Mouse (Mus musculus): Measurements from ENCODE around the gene Spryd7. TPM values are rescaled to one million over a fixed set of nuclear protein-coding genes. Genes with fewer than 3 reads are reported as not detected.
"Not testable (repeated sequence)": the region's sequence is repeated elsewhere in the genome, so short reads cannot be mapped to it uniquely, and the experiment has no call there.

Gene Spryd7
- polyA plus RNA-seq, 1 experiment from 2014 or later = 12.7 TPM

DNA sequence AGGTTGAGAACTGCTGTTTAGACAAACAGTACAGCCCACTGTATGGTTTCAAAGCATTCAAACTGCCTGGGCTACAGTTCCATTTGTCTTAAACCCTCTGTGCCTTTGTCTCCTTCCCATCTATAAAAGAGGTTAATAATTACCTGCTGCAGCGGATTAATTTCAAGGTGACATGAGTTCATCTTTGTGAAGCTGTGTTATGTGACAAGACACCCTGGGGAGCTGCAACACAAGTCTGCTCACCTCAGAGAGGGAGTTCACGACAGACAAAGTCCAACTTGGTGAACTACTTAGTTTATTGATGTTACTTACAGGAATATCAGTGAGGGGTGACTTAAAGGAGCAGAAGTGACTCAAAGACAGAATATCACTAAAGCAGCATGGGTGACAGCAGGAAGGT lies 15.4 kb upstream of the Spryd7 start:
- H3K4me1 ChIP-seq = no peaks in the 10 kb centered on the region
- H3K27me3 ChIP-seq (ENCODE audit: low read depth, poor library complexity, severe bottlenecking) = no peaks in the 10 kb centered on the region
- no peaks in the 10 kb centered on the region for H3K36me3 ChIP-seq
- DNase-seq (ENCODE audit: low spot score) = no peak
- WGBS = 85% methylated on average over 2 of the region's 2 CpGs
- H3K4me3 ChIP-seq = no peak overlapping the region
- H3K27ac ChIP-seq = no peak overlapping the region
- H3K9me3 ChIP-seq (replicated peaks) = no peaks in the 10 kb centered on the region

DNA sequence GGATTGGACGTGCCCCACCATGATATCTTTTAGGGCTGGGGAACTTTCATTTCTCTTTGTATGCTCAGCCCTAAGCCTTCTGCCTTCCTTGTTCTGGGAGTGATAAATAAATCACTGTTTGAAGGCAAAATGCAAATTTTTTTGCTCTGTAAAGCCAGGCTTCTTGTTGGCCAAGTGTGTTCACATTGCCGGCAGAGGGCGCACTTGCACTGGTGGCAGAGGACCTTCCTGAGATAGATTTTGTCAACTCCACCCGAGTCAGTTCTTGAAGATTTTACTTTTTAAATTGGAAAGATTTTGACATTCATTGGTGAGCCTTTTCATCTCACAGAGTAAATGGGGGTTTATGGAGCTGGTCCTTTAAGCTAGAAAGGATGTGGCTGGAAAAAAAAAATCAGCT lies 14.7 kb upstream of the Spryd7 start:
- H3K4me1 ChIP-seq = no peaks in the 10 kb centered on the region
- no peak overlapping the region for H3K27ac ChIP-seq
- no peak overlapping the region for H3K4me3 ChIP-seq
- 13% methylated on average over 4 of the region's 4 CpGs for WGBS
- no peaks in the 10 kb centered on the region for H3K36me3 ChIP-seq
- peak; percentile 91 for DNase-seq (ENCODE audit: low spot score)
- no peaks in the 10 kb centered on the region for H3K9me3 ChIP-seq (replicated peaks)
- H3K27me3 ChIP-seq (ENCODE audit: low read depth, poor library complexity, severe bottlenecking) = no peaks in the 10 kb centered on the region

DNA sequence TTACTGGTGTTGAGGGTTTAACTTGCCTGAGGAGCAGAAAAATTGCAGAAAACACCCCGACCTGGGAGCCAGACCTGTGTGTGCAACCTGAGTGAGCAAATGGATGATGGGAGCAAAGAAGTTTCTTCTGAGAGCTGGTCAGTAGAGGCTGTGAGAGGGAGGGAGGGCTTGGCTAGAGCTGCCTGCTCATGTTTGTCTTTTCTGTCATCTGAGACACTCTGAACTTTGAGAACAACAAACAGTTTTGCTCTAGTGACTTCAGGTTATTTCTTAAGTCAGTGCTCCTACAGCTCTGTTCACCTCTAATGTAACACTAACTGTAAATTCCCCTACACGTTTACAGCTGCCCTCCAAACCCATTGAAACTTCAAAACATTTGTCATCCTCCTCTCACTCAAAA lies 12.7 kb upstream of the Spryd7 start:
- 70% methylated on average over 2 of the region's 2 CpGs for WGBS
- Histone ChIP-seq H3K4me1 (no peaks in the 10 kb centered on the region), H3K9me3 (replicated peaks) (no peaks in the 10 kb centered on the region), H3K27me3 (ENCODE audit: low read depth, poor library complexity, severe bottlenecking) (no peaks in the 10 kb centered on the region), H3K27ac (no peak overlapping the region), H3K36me3 (no peaks in the 10 kb centered on the region), H3K4me3 (no peak overlapping the region)
- no peak for DNase-seq (ENCODE audit: low spot score)

DNA sequence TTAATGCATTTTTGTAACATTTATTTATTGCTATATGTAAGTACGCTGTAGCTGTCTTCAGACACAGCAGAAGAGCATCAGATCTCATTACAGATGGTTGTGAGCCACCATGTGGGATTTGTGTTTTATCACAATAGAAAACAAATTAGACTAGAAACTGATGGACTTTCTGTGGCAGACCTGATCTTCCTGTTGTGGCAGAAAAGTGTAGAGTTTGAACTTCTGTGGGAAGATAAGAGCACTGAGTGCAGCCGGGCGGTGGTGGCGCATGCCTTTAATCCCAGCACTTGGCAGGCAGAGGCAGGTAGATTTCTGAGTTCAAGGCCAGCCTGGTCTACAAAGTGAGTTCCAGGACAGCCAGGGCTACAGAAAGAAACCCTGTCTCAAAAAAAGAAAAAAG lies 9.5 kb upstream of the Spryd7 start:
- 88% methylated on average over 4 of the region's 4 CpGs for WGBS
- not testable (repeated sequence) for H3K36me3 ChIP-seq; H3K4me1 ChIP-seq; H3K4me3 ChIP-seq; H3K27me3 ChIP-seq (ENCODE audit: low read depth, poor library complexity, severe bottlenecking); H3K9me3 ChIP-seq (replicated peaks); DNase-seq (ENCODE audit: low spot score); H3K27ac ChIP-seq

DNA sequence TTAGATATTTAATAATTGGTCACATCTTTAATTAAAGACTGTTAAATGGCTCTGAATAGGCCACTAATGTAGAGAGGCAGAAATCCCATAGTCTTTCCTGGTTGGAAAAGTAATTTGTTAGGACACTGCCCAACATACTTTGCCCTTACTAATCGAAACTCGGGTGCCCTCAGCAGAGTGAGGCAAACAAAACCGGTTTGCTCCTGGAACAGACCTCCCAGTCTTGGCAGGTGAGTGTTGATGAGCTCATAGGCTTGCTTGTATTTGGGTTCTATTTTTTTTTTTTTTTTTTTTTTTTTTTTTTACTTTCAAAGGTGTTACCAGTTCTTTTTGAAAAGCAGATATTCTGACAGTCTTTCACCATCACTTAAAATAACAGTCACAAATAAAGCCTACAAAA lies 3.2 kb upstream of the Spryd7 start:
- peaks cover 11% of the 10 kb centered on the region for H3K4me1 ChIP-seq
- WGBS = 72% methylated on average over 3 of the region's 3 CpGs
- H3K4me3 ChIP-seq = no peak overlapping the region
- no peak for DNase-seq (ENCODE audit: low spot score)
- peaks cover 6% of the 10 kb centered on the region for H3K27me3 ChIP-seq (ENCODE audit: low read depth, poor library complexity, severe bottlenecking)
- H3K36me3 ChIP-seq = no peaks in the 10 kb centered on the region
- no peak overlapping the region for H3K27ac ChIP-seq
- H3K9me3 ChIP-seq (replicated peaks) = no peaks in the 10 kb centered on the region

DNA sequence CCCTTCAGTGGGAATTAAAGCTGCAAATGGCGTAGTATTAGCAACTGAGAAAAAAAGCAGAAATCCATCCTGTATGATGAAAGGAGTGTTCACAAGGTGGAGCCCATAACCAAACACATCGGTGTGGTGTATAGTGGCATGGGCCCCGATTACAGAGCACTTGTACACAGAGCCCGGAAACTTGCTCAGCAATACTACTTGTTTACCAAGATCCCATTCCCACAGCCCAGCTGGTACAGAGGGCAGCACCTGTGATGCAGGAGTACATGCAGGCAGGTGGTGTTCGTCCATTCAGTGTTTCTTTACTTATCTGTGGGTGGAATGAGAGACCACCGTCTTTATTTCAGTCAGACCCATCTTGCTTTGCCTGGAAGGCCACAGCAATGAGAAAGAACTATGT lies 2.2 kb upstream of the Spryd7 start:
- H3K4me3 ChIP-seq = no peak overlapping the region
- no peak overlapping the region for H3K27ac ChIP-seq
- no peaks in the 10 kb centered on the region for H3K36me3 ChIP-seq
- H3K4me1 ChIP-seq = peaks cover 11% of the 10 kb centered on the region
- DNase-seq (ENCODE audit: low spot score) = no peak
- 89% methylated on average over 6 of the region's 6 CpGs for WGBS
- no peaks in the 10 kb centered on the region for H3K9me3 ChIP-seq (replicated peaks)
- H3K27me3 ChIP-seq (ENCODE audit: low read depth, poor library complexity, severe bottlenecking) = peaks cover 6% of the 10 kb centered on the region

DNA sequence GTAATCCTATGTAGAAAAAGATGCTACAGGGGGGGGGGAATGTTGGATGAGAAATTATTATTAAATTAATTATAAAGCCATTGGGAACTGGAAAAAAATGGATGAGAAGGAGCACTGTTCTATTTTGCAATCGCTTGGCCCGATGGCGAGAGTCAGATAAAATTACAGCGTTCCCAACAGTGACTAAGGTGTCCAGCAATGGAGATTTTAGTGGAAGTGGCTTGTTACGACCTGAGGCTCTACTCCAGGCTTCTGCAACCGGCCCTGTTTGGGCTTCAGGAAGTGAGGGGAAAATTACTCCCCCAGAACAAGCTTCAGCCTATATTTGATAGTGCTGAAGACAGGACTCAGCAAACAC lies 776 bp downstream of the Spryd7 start:
- peak overlapping the region; percentile 68 for H3K4me3 ChIP-seq
- 14% methylated on average over 6 of the region's 6 CpGs for WGBS
- DNase-seq (ENCODE audit: low spot score) = no peak
- H3K27ac ChIP-seq = peak overlapping the region; percentile 88
- H3K9me3 ChIP-seq (replicated peaks) = no peaks in the 10 kb centered on the region
- peaks cover 11% of the 10 kb centered on the region for H3K4me1 ChIP-seq
- no peaks in the 10 kb centered on the region for H3K36me3 ChIP-seq
- H3K27me3 ChIP-seq (ENCODE audit: low read depth, poor library complexity, severe bottlenecking) = peaks cover 6% of the 10 kb centered on the region

DNA sequence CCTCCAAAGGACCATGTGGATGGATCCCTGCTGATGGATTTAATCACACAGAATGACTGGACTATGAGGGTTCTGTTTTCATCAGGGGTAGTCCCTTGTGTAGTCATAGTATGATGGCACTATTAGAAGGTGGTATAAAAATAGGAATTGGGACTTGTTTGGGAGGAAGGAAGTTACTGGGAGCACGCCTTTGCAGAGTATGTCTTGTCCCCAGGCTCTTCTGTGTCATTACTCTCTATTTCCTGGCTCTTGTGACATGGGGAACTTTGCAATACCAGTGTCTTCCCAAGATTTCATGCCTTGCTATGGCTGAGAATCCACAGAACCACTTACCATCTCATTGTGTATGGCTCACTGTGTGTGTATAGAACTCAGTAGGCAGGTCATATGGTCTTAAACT lies 8.1 kb downstream of the Spryd7 start:
- no peak overlapping the region for H3K27ac ChIP-seq
- WGBS = 90% methylated on average over 1 of the region's 1 CpGs

DNA sequence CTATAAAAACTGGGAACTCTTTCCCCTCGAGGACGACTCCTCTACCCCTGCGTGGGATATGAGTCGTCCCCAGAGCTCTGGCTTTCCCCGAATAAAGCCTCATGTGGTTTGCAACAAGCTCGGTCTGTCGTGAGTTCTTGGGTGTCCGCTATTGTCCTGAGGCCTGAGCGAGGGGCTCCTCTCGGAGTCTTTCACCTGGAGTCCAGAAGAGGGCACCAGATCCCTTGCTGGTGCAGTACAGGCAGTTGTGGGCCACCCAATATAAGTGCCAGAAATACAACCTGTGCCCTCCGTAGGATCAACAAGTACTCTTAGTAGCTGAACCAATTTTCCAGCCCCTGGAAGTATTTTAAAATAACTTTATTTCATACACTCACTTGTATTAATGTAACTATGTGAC lies 18.9 kb downstream of the Spryd7 start:
- H3K4me1 ChIP-seq; H3K9me3 ChIP-seq (replicated peaks); H3K4me3 ChIP-seq; H3K27me3 ChIP-seq (ENCODE audit: low read depth, poor library complexity, severe bottlenecking); H3K27ac ChIP-seq; DNase-seq (ENCODE audit: low spot score): not testable (repeated sequence)
- H3K36me3 ChIP-seq = peaks cover 12% of the 10 kb centered on the region
- 91% methylated on average over 10 of the region's 11 CpGs for WGBS

More for the DNA sequence above, 8.1 kb downstream of the Spryd7 start:
- H3K4me1 ChIP-seq = no peaks in the 10 kb centered on the region
- H3K9me3 ChIP-seq (replicated peaks) = no peaks in the 10 kb centered on the region
- no peak overlapping the region for H3K4me3 ChIP-seq
- no peak for DNase-seq (ENCODE audit: low spot score)
- H3K27me3 ChIP-seq (ENCODE audit: low read depth, poor library complexity, severe bottlenecking) = no peaks in the 10 kb centered on the region
- H3K36me3 ChIP-seq = peaks cover 14% of the 10 kb centered on the region

DNA sequence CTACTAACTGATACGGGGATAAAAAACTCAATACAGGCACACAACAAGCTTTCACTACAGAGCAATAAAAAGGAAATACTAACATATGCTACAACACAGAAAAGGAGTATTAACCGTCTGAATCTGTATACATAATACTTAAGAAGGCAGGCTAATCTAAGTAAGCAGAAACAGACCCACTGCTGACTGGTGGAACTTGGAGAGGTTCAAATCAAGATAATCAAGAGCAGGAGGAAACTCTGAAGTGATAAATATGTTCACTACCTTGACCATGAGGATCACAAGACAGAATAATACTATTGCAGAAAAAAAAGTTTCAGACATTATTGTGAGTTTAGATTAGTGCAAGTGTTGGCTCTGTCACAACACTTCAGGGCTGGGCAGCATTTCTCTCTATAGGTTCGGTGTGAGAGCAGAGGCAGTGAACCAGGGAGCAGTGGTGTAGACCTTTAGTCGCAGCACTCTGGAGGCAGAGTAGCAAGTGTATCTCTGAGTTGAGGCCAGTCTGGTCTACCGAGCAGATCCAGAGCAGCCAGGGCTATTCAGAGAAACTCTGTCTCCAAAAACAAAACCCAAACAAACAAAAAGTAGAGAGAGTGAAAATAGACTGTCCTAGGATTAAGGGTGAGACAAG lies 19.9 kb downstream of the Spryd7 start:
- Histone ChIP-seq H3K4me1 (no peaks in the 10 kb centered on the region), H3K27me3 (ENCODE audit: low read depth, poor library complexity, severe bottlenecking) (no peaks in the 10 kb centered on the region), H3K36me3 (peaks cover 12% of the 10 kb centered on the region), H3K9me3 (replicated peaks) (no peaks in the 10 kb centered on the region), H3K4me3 (no peak overlapping the region), H3K27ac (no peak overlapping the region)
- no peak for DNase-seq (ENCODE audit: low spot score)
- 88% methylated on average over 5 of the region's 5 CpGs for whole genome bisulfite sequencing

DNA sequence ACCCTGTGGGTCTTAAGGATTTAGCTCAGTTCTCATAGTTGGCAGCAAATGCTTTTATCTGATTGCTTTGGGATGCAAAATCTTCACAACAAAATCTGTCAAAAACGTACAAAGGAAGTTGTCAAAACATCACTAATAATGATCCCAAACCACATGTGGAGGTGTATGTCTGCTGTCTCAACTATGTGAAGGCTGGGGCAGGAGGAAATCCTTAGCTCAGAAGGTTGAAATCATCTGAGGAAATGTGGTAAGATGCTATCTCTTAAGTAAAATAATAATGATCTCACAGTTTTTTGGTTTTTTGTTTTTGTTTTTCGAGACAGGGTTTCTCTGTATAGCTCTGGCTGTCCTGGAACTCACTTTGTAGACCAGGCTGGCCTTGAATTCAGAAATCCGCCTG lies 20.9 kb downstream of the Spryd7 start:
- Histone ChIP-seq H3K4me3 (no peak overlapping the region), H3K27ac (no peak overlapping the region), H3K4me1 (no peaks in the 10 kb centered on the region), H3K27me3 (ENCODE audit: low read depth, poor library complexity, severe bottlenecking) (no peaks in the 10 kb centered on the region), H3K9me3 (replicated peaks) (no peaks in the 10 kb centered on the region), H3K36me3 (peaks cover 12% of the 10 kb centered on the region)
- DNase-seq (ENCODE audit: low spot score) = no peak
- 90% methylated on average over 3 of the region's 3 CpGs for WGBS

DNA sequence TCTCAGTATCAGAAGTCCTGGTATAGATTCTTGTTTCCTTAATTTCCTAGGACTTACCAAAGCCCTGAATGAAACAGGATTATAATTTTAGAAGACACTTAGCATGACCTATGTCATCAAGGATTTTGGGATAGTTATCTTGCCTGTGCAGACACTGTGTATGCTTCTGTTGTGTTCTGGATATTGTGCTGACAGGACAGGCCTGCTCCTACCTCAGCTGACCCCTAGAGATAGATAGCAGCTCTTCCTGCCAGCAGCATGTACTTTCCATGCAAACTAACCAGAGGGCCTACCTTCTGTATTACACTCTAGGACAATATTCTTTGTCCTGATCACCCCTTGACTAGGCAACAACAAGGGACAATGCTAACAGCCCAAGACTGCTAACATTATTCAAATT lies 25.7 kb downstream of the Spryd7 start:
- H3K27me3 ChIP-seq (ENCODE audit: low read depth, poor library complexity, severe bottlenecking) = no peaks in the 10 kb centered on the region
- no peak overlapping the region for H3K27ac ChIP-seq
- no peak for DNase-seq (ENCODE audit: low spot score)
- H3K4me1 ChIP-seq = no peaks in the 10 kb centered on the region
- H3K36me3 ChIP-seq = peaks cover 10% of the 10 kb centered on the region
- no peak overlapping the region for H3K4me3 ChIP-seq
- H3K9me3 ChIP-seq (replicated peaks) = no peaks in the 10 kb centered on the region

DNA sequence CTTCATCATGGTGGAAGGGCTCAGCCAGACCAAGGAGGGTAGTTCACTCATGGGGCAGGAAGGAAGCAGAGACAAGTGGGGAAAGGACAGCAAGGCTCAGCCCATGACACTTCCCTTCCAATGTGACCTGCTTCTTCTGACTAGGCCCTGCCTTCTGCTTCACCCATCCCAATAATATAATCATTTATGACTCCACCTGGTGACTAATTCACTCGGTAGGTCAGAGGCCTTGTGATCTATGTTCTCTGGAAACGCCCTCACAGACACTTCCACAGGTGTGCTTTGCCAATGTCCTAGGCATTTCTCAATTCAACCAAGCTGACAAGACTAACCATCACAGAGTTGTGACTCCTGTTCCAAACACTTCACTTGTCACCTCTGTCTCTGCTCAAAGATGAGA lies 26.3 kb downstream of the Spryd7 start:
- no peaks in the 10 kb centered on the region for H3K4me1 ChIP-seq
- no peaks in the 10 kb centered on the region for H3K27me3 ChIP-seq (ENCODE audit: low read depth, poor library complexity, severe bottlenecking)
- no peak overlapping the region for H3K4me3 ChIP-seq
- 94% methylated on average over 2 of the region's 2 CpGs for WGBS
- no peaks in the 10 kb centered on the region for H3K9me3 ChIP-seq (replicated peaks)
- DNase-seq (ENCODE audit: low spot score) = no peak
- H3K36me3 ChIP-seq = peaks cover 6% of the 10 kb centered on the region
- no peak overlapping the region for H3K27ac ChIP-seq

DNA sequence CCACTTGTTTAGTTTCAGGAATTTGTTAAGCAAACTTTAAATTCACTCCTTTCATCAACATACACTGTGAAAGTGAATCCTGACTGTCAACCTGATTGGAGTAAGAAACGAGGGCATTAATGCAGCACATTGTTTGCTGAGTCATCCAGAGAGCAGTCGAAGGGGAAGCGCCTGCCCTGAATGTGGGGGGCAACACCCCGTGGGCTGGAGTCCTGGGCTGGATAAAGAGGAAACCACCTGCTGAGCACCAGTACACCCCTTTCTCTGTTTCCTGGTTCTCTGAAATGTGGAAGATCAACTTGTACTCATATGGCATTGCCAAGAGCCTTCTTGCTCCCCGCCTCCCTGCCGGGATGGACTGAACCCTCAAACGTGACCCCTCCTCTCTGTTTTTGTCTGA lies 27.2 kb downstream of the Spryd7 start:
- H3K9me3 ChIP-seq (replicated peaks) = no peaks in the 10 kb centered on the region
- no peak for DNase-seq (ENCODE audit: low spot score)
- H3K4me1 ChIP-seq = no peaks in the 10 kb centered on the region
- WGBS = 92% methylated on average over 7 of the region's 7 CpGs
- H3K36me3 ChIP-seq = no peaks in the 10 kb centered on the region
- H3K27ac ChIP-seq = no peak overlapping the region
- no peaks in the 10 kb centered on the region for H3K27me3 ChIP-seq (ENCODE audit: low read depth, poor library complexity, severe bottlenecking)
- no peak overlapping the region for H3K4me3 ChIP-seq
